Mouse (Mus musculus): Measurements from ENCODE around the gene Wsb2. TPM values are rescaled to one million over a fixed set of nuclear protein-coding genes. Genes with fewer than 3 reads are reported as not detected.
A peak's percentile ranks its signal among the peaks of the same experiment; 100 is the strongest.
"Not testable (repeated sequence)": the region's sequence is repeated elsewhere in the genome, so short reads cannot be mapped to it uniquely, and the experiment has no call there.

The Wsb2 gene
- polyA plus RNA-seq, 1 experiment from 2014 or later = 26.4 TPM

GRCm38 (mm10) chr5:117365904-117366561, 8.9 kb downstream of the Wsb2 start:
- peak; percentile 87 for ATAC-seq (ENCODE audit: insufficient read depth)
- no peak overlapping the region for H3K4me2 ChIP-seq
- H3K4me3 ChIP-seq (replicated peaks) = no peak overlapping the region
- no peaks in the 10 kb centered on the region for H3K9me3 ChIP-seq (replicated peaks)
- no peak overlapping the region for H3K9ac ChIP-seq
- peak overlapping the region; percentile 83 for H3K27ac ChIP-seq (replicated peaks)
- WGBS (ENCODE audit: insufficient replicate concordance) = 71% methylated on average over 13 of the region's 13 CpGs
- H3K4me1 ChIP-seq (replicated peaks) = peaks cover 36% of the 10 kb centered on the region
- no peaks in the 10 kb centered on the region for H3K27me3 ChIP-seq
- H3K36me3 ChIP-seq (replicated peaks) = peaks cover 33% of the 10 kb centered on the region

GRCm38 (mm10) chr5:117367206-117367605, 10.1 kb downstream of the Wsb2 start:
- no peak for ATAC-seq (ENCODE audit: insufficient read depth)
- Histone ChIP-seq H3K4me3 (replicated peaks) (no peak overlapping the region), H3K4me2 (no peak overlapping the region), H3K36me3 (replicated peaks) (peaks cover 40% of the 10 kb centered on the region), H3K27me3 (no peaks in the 10 kb centered on the region), H3K27ac (replicated peaks) (no peak overlapping the region), H3K9me3 (replicated peaks) (no peaks in the 10 kb centered on the region), H3K9ac (no peak overlapping the region), H3K4me1 (replicated peaks) (peaks cover 27% of the 10 kb centered on the region)
- WGBS (ENCODE audit: insufficient replicate concordance) = 54% methylated on average over 8 of the region's 8 CpGs

DNA sequence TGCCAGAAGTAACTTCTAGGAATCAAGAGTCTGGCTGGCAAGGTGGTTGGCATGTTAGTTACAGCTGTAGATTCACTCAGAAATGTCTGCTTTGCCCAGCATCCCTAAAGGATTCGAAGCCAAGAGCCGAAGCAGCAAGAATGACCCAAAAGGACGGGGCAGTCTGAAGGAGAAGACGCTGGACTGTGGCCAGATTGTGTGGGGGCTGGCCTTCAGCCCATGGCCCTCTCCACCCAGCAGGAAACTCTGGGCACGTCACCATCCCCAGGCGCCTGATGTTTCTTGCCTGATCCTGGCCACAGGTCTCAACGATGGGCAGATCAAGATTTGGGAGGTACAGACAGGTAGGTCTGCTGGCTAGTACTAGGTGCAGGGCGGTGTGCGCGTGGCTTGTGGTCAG, 13.5 kb downstream of the Wsb2 start:
- H3K9ac ChIP-seq = no peak overlapping the region
- 81% methylated on average over 10 of the region's 10 CpGs for whole genome bisulfite sequencing (ENCODE audit: insufficient replicate concordance)
- H3K4me1 ChIP-seq (replicated peaks) = peaks cover 17% of the 10 kb centered on the region; the same call in 1 of the 2 replicates
- no peak overlapping the region for H3K4me3 ChIP-seq (replicated peaks)
- H3K9me3 ChIP-seq (replicated peaks) = no peaks in the 10 kb centered on the region
- H3K27me3 ChIP-seq = no peaks in the 10 kb centered on the region
- ATAC-seq (ENCODE audit: insufficient read depth) = no peak
- peaks cover 46% of the 10 kb centered on the region for H3K36me3 ChIP-seq (replicated peaks)
- no peak overlapping the region for H3K27ac ChIP-seq (replicated peaks)
- no peak overlapping the region for H3K4me2 ChIP-seq

GRCm38 (mm10) chr5:117373418-117373817, 16.3 kb downstream of the Wsb2 start:
- H3K36me3 ChIP-seq (replicated peaks) = peaks cover 68% of the 10 kb centered on the region
- WGBS (ENCODE audit: insufficient replicate concordance) = 78% methylated on average over 9 of the region's 9 CpGs
- ATAC-seq (ENCODE audit: insufficient read depth) = no peak

GRCm38 (mm10) chr5:117374372-117375049, 17.4 kb downstream of the Wsb2 start:
- 68% methylated on average over 7 of the region's 7 CpGs for WGBS (ENCODE audit: insufficient replicate concordance)
- Histone ChIP-seq H3K9ac (no peak overlapping the region), H3K9me3 (replicated peaks) (no peaks in the 10 kb centered on the region), H3K36me3 (replicated peaks) (peaks cover 70% of the 10 kb centered on the region), H3K27ac (replicated peaks) (no peak overlapping the region), H3K27me3 (no peaks in the 10 kb centered on the region), H3K4me1 (replicated peaks) (peaks cover 11% of the 10 kb centered on the region; the same call in 1 of the 2 replicates), H3K4me3 (replicated peaks) (no peak overlapping the region), H3K4me2 (no peak overlapping the region)
- ATAC-seq (ENCODE audit: insufficient read depth) = no peak

More at GRCm38 (mm10) chr5:117373418-117373817, 16.3 kb downstream of the Wsb2 start:
- H3K27me3 ChIP-seq = no peaks in the 10 kb centered on the region
- no peaks in the 10 kb centered on the region for H3K9me3 ChIP-seq (replicated peaks)
- no peak overlapping the region for H3K4me2 ChIP-seq
- no peak overlapping the region for H3K9ac ChIP-seq
- H3K4me1 ChIP-seq (replicated peaks) = peaks cover 11% of the 10 kb centered on the region; the same call in 1 of the 2 replicates
- H3K27ac ChIP-seq (replicated peaks) = no peak overlapping the region
- H3K4me3 ChIP-seq (replicated peaks) = no peak overlapping the region

- peaks cover 11% of the 10 kb centered on the region; the same call in 1 of the 2 replicates for H3K4me1 ChIP-seq (replicated peaks)
- H3K9me3 ChIP-seq (replicated peaks) = no peaks in the 10 kb centered on the region
- H3K27me3 ChIP-seq = no peaks in the 10 kb centered on the region
- H3K27ac ChIP-seq (replicated peaks) = no peak overlapping the region
- no peak for ATAC-seq (ENCODE audit: insufficient read depth)
- H3K9ac ChIP-seq = no peak overlapping the region
- no peak overlapping the region for H3K4me3 ChIP-seq (replicated peaks)
- peaks cover 73% of the 10 kb centered on the region for H3K36me3 ChIP-seq (replicated peaks)
- H3K4me2 ChIP-seq = no peak overlapping the region
- WGBS (ENCODE audit: insufficient replicate concordance) = 82% methylated on average over 11 of the region's 11 CpGs
These were observed 19.2 kb downstream of the Wsb2 start for GRCm38 (mm10) chr5:117376331-117376761.

- peaks cover 11% of the 10 kb centered on the region; the same call in 1 of the 2 replicates for H3K4me1 ChIP-seq (replicated peaks)
- not testable (repeated sequence) for H3K27ac ChIP-seq (replicated peaks); H3K4me2 ChIP-seq; H3K9ac ChIP-seq; H3K4me3 ChIP-seq (replicated peaks); H3K27me3 ChIP-seq; H3K9me3 ChIP-seq (replicated peaks); ATAC-seq (ENCODE audit: insufficient read depth)
- H3K36me3 ChIP-seq (replicated peaks) = peaks cover 78% of the 10 kb centered on the region
- WGBS (ENCODE audit: insufficient replicate concordance) = 56% methylated on average over 14 of the region's 14 CpGs
These were observed 20.6 kb downstream of the Wsb2 start for GRCm38 (mm10) chr5:117377731-117378130.

DNA sequence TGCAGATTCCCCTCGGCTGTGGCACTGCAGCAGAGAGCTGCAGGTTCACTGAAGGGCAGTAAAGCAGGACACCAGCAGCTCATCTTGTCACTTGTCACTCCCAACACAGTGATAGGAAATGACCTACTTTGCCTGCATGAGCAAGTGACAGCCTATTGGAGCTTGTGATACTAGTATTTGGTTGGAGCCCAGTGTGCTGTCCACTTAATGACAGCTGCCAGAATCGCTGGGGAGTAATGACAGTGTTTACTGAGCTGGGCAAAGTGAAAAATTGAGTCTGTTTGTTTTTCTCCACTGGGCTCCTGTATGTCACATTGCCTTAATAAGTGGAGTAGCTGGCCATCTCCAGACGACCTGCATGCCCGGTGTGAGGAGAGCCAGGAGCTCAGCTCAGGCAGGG, 23.1 kb downstream of the Wsb2 start:
- WGBS (ENCODE audit: insufficient replicate concordance) = 68% methylated on average over 4 of the region's 4 CpGs
- no peak for ATAC-seq (ENCODE audit: insufficient read depth)
- no peak overlapping the region for H3K9ac ChIP-seq
- H3K4me2 ChIP-seq = no peak overlapping the region
- H3K9me3 ChIP-seq (replicated peaks) = no peaks in the 10 kb centered on the region
- H3K4me1 ChIP-seq (replicated peaks) = peaks cover 4% of the 10 kb centered on the region; the same call in 1 of the 2 replicates
- no peak overlapping the region for H3K27ac ChIP-seq (replicated peaks)
- no peaks in the 10 kb centered on the region for H3K27me3 ChIP-seq
- no peak overlapping the region for H3K4me3 ChIP-seq (replicated peaks)
- peaks cover 96% of the 10 kb centered on the region for H3K36me3 ChIP-seq (replicated peaks)

GRCm38 (mm10) chr5:117381785-117382184, 24.7 kb downstream of the Wsb2 start:
- no peak for ATAC-seq (ENCODE audit: insufficient read depth)
- Histone ChIP-seq H3K27ac (replicated peaks) (no peak overlapping the region), H3K4me3 (replicated peaks) (no peak overlapping the region), H3K36me3 (replicated peaks) (peaks cover 95% of the 10 kb centered on the region), H3K9me3 (replicated peaks) (no peaks in the 10 kb centered on the region), H3K9ac (no peak overlapping the region), H3K27me3 (no peaks in the 10 kb centered on the region), H3K4me2 (no peak overlapping the region), H3K4me1 (replicated peaks) (no peaks in the 10 kb centered on the region)
- 76% methylated on average over 7 of the region's 7 CpGs for WGBS (ENCODE audit: insufficient replicate concordance)

DNA sequence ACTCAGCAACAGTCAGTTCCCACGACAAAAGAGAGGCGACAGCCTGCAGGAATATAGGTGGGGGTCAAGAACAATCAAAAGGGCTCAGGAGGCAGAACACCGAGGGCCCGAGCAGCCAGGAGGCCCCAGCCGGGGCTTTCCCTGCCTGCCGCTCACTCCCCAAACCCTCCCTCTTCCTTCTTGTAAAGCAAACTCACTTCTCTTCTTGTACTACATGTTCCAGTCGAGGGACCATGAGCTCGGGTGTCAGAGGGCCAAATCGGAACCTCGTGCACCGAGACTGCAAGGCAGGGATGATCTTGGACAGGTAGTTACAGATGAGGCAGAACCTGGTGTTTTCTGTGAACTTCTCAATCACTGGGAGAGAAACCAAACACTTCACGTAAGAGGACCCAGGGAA, 26.1 kb downstream of the Wsb2 start:
- Histone ChIP-seq H3K4me3 (replicated peaks) (no peak overlapping the region), H3K27ac (replicated peaks) (no peak overlapping the region), H3K36me3 (replicated peaks) (peaks cover 84% of the 10 kb centered on the region), H3K9ac (no peak overlapping the region), H3K9me3 (replicated peaks) (no peaks in the 10 kb centered on the region), H3K27me3 (no peaks in the 10 kb centered on the region), H3K4me1 (replicated peaks) (peaks cover 11% of the 10 kb centered on the region), H3K4me2 (no peak overlapping the region)
- ATAC-seq (ENCODE audit: insufficient read depth) = no peak
- 71% methylated on average over 12 of the region's 12 CpGs for WGBS (ENCODE audit: insufficient replicate concordance)

- peaks cover 22% of the 10 kb centered on the region for H3K4me1 ChIP-seq (replicated peaks)
- 6% methylated on average over 16 of the region's 16 CpGs for WGBS (ENCODE audit: insufficient replicate concordance)
- H3K4me3 ChIP-seq (replicated peaks) = peak overlapping the region; percentile 91
- H3K4me2 ChIP-seq = peak overlapping the region; percentile 87
- no peaks in the 10 kb centered on the region for H3K9me3 ChIP-seq (replicated peaks)
- no peaks in the 10 kb centered on the region for H3K27me3 ChIP-seq
- ATAC-seq (ENCODE audit: insufficient read depth) = peak; percentile 76
- peak overlapping the region; percentile 84 for H3K9ac ChIP-seq
- peaks cover 35% of the 10 kb centered on the region for H3K36me3 ChIP-seq (replicated peaks)
- peak overlapping the region; percentile 72 for H3K27ac ChIP-seq (replicated peaks)
These were observed 31.2 kb downstream of the Wsb2 start for GRCm38 (mm10) chr5:117388296-117388751.

Data from liver, embryonic 15.5 days (tissue).